Mouse (Mus musculus) liver, adult (tissue): ENCODE data around the gene Lsm4.

ENCODE experiments used
- GATA4 ChIP-seq: IDR thresholded peaks from 2 replicates; pipeline ENCODE4 v1.6.1; 2014; ENCODE audit warnings: mild to moderate bottlenecking, low read length; ENCODE audit not compliant: insufficient replicate concordance

The Lsm4 gene

DNA sequence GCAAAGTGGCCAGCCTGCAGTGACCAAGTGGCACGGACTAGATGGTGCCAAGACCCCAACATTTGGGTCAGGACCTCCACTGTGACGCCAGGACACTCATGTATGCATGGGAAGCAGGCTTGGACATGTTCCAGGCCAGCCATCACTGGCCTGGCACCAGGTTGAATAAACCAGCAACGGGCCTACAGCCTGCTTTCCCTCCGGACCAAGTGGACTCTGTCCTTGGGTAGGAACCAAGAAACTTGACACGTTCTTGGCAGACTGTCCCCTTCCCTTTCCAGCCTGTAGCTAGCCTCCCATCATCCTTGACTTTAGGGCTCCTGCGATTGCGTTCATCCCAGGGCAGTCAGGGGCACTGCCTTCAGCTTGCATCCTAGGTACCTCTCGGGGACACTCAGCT, 14.5 kb downstream of the Lsm4 start:
- TF ChIP-seq GATA4: no peak

DNA sequence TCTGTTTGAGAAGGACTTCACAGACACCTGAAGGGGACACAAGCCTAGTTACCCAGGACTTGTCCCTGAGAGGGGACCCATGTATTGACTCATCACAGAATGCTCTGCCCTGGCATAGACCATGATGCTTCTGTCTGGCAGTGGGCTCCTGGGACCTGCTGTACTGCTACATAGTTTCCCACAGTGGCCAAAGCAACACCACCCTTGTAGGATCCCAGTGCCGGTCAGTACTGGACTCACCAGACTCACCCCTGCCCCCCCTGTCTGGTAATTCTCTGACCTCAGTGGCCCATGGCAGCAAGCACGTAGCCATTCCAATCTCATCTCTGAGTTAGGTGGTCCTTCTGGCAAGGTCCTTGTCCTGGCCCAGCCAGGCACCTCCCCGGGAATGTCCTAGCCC, 15.1 kb downstream of the Lsm4 start:
- no peak for TF ChIP-seq GATA4

DNA sequence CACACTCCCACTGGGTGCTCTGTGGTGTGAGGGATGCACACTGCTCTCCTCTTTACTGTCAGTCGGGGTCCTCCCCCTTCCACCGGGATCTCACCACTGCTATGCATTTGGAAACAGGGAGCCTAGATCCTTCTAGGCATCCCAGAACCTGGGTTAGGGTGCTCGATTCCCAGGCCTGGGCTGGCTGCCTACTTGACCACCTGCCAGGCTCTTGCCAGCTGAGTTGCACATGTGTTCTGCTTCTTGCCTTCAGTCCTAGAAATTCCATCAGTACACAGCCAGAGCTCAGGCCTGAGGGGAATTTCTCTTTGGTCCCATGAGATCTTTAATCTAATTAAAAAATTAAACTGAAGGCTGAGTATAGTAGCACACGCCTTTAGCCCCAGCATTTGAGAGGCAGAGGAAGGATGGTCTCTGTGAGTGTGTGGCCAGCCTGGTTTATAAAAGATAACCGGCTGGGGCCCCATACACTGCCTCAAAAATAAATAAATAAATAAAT, 16.9 kb downstream of the Lsm4 start:
- no peak for TF ChIP-seq GATA4

DNA sequence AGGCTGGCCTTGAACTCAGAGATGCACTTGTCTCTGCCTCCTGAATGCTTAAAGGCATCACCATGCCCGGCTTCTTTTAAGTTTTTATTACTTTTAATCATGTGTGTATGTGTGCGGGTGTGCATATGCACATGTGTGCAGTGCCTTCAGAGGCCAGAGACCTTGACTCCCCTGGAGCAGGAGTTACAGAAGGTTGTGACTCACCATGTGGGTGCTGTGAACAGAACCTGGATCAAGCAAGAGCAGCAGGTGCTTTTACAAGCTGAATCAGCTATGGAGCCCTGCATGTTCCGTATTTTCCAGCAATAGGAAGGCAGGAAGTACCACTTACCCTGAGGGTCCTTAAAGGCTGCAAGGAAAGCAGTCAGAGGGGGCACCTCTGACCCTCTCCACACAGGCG, 18.2 kb downstream of the Lsm4 start:
- no peak for TF ChIP-seq GATA4

DNA sequence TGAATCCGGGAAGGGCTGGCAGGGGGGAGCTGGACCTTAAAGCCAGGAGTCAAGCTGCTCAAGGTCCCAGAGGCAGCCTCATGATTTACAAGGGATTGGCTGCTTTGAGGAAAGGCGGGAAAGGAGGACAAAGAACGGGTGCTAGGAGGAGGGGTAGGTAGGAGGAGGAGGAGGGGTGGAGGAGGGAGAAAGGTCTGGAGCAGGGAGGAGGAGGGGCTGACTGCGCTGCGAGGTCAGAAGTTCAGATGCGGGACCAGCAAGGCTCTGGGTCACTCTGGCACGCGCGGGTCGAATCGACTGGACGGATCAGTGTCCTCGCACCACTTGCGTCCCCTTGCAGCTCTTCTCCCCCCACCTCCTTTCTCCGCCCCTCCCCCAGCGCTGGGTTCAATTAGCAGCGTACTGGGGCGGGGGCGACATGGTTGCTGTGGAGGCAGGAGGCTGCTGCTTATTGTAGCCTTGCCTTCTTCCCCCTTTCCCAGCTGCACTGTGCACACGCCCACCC, 18.7 kb downstream of the Lsm4 start:
- no peak for TF ChIP-seq GATA4

DNA sequence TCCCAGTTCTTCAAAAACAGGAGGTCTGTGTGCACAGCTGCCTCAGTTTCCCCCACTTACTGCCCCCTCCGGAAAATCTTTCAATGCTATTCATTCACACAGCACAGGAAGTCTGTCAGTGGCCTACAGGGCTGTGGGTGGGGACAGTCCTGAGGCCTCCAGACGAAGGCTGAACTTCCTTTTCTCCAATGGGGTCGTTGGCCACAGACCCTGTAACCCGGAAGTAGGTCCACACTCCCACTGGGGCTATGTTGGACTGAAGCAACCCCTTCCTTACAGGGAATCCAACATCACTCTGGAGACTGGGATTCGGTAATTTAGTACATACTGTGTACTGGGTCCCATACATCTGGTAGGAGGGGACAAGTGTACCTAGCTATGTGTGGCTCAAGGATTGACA, 20.6 kb downstream of the Lsm4 start:
- TF ChIP-seq GATA4: no peak

DNA sequence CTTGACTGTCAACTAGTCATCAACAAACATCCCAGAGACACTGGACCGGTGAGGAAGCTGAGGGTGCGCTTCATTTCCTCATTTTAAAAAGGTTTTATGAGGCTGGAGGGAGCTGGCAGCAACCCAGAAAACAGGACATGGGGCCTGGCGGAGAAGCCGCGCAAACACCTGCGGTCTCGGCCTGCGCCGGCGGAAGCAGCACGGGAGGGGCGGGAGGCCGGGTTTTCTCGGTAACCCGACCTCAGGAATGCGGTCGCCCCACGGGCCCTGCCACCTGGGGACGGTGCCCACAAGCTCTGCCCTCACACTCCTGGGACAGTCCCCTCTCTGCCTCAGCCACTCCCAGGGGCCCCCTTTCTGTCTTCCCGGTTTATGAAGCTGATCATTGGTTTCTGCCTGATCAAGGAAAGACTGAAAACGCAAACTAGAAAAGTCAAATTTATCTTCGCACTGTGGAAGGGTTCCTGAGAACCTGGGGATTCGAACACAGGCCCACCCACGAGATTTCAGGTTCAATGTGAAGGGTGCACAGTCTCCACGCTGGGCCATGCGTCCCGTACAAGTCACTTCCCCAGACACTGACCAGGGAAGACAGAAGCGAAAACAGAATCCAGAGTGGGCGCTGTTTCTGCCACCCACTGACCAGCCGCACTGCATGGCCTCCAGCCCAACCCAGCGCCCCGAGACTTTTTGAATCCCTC, 22.4 kb downstream of the Lsm4 start:
- TF ChIP-seq GATA4: no peak

DNA sequence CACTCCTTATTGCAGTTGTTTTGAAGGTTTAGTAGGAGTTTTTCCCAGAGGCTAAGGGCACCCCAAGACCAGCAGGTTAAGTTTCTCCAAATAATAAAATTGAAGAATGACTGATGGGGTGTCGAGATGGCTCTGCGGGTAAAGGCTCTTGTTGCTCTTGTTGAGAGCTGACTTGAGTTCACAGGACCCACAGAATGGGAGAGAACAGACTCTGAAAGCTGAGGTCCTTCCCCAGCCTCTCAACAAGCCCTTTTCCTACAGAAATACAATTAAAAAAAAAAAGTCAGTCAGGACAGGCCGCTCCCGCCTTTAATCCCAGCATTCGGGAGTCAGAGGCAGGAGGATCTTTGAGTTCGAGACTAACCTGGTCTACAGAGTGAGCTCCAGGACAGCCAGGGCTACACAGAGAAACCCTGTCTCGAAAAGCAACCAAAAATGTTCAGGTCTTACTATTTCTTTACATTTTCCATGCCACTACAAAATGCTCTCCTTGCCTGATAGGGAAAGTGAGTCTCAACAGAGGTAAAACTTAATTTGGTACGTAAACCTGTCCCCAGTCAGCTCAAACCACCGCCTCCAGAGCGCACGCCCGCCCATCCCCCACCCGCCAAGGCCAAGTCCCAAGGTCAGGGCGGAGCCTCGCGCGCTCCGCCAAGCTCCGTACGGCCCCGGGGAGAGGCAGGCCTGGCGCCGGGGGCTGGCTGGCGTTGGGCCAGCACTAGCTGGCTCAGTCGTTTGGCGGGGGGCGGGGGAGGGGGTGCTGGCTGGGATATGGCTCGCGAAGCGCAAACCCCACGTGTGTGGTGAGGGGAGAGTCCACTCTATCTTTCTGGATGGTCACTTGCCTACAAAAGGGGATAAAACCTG, 23.2 kb downstream of the Lsm4 start:
- TF ChIP-seq GATA4: no peak

DNA sequence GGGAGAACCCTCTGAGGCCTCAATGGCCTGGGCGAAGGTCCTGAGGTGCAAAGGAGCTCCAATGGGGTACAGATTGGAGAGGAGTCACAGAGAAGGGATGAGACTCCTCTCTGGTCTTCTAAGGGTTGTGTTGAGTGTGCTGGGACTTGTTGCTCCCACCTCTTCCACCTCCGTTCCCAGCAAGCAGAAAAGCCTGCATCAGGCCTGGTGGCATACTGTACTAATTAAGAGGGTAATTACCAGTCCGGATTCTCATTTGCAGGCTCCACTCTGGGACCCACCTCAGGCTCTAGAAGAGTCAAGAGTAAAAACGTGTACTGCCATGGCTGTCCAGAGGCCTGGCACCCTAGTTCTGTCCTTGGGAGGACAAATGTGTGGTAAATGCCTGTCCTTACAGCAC, 23.9 kb downstream of the Lsm4 start:
- TF ChIP-seq GATA4: no peak

DNA sequence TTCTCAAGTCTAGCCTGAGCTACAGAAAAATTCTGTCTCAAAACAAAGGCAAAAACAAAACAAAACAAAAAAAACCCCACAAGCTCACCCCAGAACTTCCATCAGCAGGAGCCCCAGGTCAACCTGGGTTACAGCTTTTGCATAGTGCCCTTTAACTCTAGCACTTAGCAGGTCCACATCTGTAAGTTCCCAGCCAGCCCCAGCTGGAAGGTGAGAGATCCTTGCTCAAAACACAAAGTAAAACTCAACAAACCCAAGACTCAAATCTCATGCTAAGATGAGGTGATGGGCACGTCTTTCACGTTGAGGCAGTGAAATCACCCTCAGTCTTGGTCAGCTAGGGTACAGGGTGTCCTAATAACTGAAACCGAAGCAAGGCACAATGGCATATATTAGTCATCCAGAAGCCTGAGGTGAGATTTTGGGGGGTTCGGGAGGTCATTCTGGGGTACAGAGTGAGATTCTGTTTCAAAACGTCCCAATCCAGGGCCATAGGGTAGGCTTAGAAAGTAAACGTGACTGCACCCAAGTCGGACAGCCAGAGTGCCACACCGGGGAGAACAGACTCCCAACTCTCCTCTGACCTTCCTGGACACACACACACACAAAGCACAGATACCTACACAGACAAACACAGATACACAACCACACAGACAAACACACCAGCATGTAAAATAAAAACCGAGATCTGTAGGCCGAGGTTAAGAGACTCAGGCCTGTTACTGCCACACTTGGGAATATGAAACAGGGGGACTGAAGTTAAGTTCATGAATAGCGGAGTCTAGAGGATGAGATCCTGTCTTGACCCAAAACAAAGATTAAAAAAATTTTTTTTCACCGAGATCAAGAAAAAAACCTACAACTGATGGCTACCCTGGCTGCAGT, 24.6 kb downstream of the Lsm4 start:
- TF ChIP-seq GATA4: no peak

DNA sequence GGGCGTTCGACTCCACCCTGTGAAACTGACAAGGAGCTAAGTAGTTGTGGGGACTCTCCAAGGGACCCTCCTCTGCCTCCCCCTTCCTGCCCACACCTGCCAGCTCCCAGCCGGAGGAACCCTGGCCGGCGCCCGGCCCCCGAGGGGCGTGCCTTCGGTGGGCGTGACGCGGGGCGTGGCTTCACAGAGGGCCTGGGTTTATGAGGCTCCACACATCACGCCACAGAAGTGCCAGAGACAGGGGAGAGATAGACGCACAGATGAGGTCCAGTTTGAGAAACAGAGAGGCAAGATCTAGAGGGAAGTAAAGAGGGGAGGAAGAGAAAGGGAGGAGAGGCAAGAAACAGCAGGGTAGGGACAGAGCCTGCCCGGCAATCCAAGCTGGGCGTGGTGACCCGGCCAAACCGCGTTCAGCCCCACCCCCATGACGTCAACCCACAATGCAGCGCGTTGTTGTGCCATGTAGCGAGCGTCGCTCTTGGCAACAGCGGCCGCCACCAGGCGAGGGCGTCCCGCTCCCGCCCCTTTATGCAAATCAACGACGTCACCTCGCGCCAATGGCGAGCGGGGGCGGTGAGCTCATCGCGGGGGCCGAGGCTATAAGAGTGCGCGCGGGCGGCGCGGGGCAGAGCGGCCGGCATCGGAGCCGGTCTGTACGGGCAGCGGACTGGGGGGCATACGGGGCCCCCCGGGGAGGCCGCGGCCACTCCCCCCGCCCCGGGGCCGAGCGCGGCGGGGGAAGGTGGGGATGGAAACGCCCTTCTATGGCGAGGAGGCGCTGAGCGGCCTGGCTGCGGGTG, 25.5 kb downstream of the Lsm4 start, which contains the start of gene Jund:
TSS of gene Jund (plus strand) at position 640 of the 800 bp plus-strand sequence.
- peak; percentile 5; the same call in 1 of the 2 replicates for TF ChIP-seq GATA4

DNA sequence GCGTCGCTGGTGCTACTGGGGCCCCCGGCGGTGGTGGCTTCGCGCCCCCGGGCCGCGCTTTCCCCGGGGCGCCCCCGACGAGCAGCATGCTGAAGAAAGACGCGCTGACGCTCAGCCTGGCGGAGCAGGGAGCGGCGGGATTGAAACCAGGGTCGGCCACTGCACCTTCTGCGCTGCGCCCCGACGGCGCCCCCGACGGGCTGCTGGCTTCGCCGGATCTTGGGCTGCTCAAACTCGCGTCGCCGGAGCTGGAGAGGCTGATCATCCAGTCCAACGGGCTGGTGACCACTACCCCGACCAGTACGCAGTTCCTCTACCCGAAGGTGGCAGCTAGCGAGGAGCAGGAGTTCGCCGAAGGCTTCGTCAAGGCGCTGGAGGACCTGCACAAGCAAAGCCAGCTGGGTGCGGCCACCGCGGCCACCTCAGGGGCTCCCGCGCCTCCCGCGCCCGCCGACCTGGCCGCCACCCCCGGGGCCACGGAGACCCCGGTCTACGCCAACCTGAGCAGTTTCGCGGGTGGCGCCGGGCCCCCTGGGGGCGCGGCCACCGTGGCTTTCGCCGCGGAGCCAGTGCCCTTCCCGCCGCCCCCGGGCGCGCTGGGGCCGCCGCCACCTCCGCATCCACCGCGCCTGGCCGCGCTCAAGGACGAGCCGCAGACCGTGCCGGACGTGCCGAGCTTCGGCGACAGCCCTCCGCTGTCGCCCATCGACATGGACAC, 26.2 kb downstream of the Lsm4 start:
- no peak for TF ChIP-seq GATA4

DNA sequence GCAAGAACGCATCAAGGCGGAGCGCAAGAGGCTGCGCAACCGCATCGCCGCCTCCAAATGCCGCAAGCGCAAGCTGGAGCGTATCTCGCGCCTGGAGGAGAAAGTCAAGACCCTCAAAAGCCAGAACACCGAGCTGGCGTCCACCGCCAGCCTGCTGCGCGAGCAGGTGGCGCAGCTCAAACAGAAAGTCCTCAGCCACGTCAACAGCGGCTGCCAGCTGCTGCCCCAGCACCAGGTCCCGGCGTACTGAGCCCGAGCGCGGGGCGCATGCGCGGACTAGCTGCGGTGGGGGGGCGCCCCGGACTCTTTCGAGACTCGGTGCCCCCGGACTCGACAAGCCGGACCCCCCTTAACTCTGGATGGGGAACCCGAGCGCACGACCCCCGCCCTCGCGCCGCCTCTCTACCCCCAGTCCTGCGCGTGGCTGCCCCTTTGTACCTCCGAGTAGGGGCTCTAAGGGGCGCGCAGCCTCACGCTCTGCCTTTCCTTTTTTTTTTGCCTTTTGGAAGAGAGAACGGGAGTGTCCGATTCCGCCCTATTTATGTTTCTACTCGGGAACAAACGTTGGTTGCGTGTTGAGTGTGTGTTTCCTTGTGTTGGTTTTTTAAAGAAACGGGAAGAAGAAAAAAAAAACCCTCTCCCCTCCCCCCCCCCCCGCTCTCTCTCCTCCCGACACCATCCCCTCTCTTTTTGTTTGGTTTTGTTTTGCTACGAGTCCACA, 26.9 kb downstream of the Lsm4 start:
- no peak for TF ChIP-seq GATA4
